Mouse (Mus musculus): ENCODE results near the gene Prl7b1.

DNA sequence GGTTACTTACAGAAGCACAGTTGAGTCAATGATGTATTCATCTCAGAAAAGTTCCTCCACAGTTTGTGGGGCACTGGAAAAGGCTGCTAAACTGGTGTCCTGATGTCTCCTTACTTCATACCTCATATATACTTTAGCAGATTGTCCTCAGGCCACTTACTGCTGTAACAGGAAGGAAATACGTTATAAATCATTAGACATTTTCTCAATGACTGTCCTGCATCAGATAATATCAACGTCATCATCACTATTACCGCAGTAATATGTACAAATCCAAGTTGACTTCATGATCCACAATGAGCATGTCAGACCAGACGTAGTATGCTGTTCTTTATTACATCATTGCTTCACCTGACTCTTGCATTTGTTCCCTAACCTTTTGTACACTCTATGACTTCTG, at the start of gene Prl7b1:
- no peak for TF ChIP-seq CTCF (IDR thresholded peaks at IDR 0.05; ENCODE audit: borderline replicate concordance, extremely low read depth, insufficient read depth, insufficient read length)
- TF ChIP-seq POLR2A (IDR thresholded peaks at IDR 0.05; ENCODE audit: borderline replicate concordance, extremely low read depth, insufficient read depth, insufficient read length, poor library complexity, severe bottlenecking) = no peak

Data from brain, embryonic 14.5 days (tissue).